Mouse (Mus musculus) G1E-ER4 (cell line): ENCODE measurements around the gene Rhoq. TPM values are rescaled to one million over a fixed set of nuclear protein-coding genes. Genes with fewer than 3 reads are reported as not detected.

ENCODE experiments used
- GATA1 ChIP-seq: IDR thresholded peaks from one replicate; pipeline ENCODE4 v1.8.0; 2012; ENCODE audit warnings: low read length, inconsistent platforms
- polyA plus RNA-seq: library from polyadenylated mRNA; stranded (reverse); fragments of >175 nt; gene quantifications from 2 replicates; pipeline ENCODE4 v1.2.3, GENCODE M21; 2012

Rhoq gene
- polyA plus RNA-seq, 1 experiment = not detected

GRCm38 (mm10) chr17:86971860-86972259 is 9.0 kb downstream of the Rhoq start:
- TF ChIP-seq GATA1 = no peak

DNA sequence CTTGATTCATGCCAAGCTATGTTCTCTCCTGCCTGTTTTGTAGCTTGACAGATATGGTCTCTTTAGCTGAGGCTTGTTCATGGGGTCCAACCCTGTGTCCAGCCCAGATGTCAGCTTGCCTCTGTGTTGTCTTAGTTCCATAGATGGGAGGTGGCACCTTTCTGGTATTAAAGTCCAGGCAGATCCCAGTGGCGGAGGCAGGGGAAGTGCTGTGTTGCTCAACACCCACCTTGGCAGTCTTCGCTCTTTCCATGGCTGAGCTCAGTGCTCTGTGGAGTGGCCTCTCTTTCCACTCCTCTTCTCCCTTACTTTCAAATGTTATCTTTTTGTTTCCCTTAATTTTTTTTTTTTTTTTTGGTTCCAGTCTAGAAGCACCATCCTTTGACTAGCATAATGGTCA is 10.2 kb downstream of the Rhoq start:
- TF ChIP-seq GATA1 = no peak

GRCm38 (mm10) chr17:86976387-86976786 is 13.5 kb downstream of the Rhoq start:
- no peak for TF ChIP-seq GATA1

DNA sequence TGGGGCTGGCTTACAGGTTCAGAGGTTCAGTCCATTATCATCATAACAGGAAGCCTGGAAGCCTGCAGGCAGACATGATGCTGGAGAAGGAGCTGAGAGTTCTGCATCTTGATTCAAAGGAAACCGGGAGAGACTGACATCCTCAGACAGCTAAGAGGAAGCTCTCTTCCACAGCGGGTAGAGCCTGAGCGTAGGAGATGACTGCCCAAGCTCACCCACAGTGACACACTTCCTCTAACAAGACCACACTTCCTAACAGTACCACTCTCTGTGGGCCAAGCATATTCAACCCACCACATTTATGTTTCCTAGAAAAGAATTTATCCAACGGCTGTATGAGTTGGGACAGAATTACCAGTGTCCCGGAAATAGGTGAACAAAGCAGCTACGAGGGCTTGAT is 15.6 kb downstream of the Rhoq start:
- TF ChIP-seq GATA1 = no peak

DNA sequence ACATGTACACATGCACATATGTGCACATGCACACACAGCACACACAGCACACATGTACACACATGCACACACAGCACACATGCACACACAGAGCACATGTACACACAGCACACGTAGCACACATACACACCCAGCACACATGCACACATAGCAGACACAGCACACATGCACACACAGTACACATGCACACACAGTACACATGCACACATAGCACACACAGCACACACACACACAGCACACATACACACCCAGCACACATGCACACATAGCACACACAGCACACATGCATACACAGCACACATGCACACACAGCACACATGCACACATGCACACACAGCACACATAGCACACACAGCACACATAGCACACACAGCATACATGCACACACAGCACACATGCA is 18.3 kb downstream of the Rhoq start:
- no peak for TF ChIP-seq GATA1

DNA sequence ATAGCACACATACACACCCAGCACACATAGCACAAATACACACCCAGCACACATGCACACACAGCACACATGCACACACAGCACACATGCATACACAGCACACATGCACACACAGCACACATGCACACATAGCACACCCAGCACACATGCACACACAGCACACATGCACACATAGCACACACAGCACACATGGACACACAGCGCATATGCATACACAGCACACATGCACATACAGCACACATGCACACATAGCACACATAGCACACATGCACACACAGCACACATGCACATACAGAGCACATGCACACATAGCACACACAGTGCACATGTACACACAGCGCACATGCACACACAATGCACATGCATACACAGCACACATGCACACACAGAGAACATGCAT is 18.8 kb downstream of the Rhoq start:
- TF ChIP-seq GATA1 = no peak

DNA sequence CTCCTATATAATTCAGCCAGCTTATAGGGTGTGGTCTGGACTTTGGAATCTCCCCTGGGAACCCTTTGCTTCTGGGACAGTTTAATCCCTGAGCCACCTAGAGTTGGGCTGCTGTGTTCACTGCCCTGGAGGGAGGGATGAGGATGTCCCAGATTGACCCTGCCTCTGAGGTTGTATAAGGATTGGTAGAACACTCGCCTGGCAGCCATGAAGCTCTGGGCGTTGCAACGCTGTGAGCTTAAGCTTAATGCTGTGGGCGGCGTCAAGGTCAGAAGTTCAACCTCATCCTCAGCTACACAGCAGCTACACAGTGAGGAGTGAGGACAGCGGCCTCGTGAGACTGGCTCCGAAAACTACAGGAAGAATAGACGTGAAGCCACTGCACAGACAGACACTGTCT is 19.6 kb downstream of the Rhoq start:
- TF ChIP-seq GATA1 = no peak

- TF ChIP-seq GATA1 = no peak
Observed at GRCm38 (mm10) chr17:86986449-86987138, 23.7 kb downstream of the Rhoq start.

GRCm38 (mm10) chr17:86988161-86988560 is 25.3 kb downstream of the Rhoq start:
- no peak for TF ChIP-seq GATA1

GRCm38 (mm10) chr17:86988601-86989184 is 25.8 kb downstream of the Rhoq start:
- no peak for TF ChIP-seq GATA1

GRCm38 (mm10) chr17:86991306-86991705 is 28.4 kb downstream of the Rhoq start:
- no peak for TF ChIP-seq GATA1

DNA sequence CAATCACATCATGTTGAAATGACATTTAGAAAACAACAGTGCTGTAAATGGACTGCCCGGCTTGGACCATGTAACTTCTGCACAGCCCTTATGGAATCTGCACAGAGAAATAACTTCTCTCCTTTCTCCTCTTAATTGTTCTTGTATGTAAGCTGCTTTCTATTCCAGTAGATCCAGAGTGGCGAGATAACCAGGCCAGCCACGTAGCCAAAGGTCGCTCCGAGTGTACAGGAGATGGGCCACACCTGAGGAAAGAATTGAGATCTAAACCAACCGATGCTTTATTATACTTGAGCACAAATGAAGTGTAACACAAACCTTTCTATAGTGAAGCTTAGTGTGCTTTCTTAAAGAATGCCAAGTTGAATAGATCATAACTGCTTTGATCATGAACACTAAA is 34.4 kb downstream of the Rhoq start:
- no peak for TF ChIP-seq GATA1

DNA sequence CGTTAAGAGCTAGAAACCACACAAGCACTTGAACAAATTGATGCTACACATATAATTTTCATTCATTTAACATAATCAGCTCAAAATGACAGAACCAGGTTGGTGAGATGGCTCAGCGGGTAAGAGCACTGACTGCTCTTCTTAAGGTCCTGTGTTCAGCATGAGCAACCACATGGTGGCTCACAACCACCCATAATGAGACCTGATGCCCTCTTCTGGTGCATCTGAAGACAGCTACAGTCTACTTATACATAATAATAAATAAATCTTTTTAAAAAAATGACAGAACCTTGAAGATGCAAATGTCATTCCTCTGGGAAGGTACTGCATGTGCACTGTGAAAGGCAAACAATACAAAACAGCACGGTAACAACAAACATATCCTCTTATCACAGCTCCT is 46.1 kb downstream of the Rhoq start:
- no peak for TF ChIP-seq GATA1

DNA sequence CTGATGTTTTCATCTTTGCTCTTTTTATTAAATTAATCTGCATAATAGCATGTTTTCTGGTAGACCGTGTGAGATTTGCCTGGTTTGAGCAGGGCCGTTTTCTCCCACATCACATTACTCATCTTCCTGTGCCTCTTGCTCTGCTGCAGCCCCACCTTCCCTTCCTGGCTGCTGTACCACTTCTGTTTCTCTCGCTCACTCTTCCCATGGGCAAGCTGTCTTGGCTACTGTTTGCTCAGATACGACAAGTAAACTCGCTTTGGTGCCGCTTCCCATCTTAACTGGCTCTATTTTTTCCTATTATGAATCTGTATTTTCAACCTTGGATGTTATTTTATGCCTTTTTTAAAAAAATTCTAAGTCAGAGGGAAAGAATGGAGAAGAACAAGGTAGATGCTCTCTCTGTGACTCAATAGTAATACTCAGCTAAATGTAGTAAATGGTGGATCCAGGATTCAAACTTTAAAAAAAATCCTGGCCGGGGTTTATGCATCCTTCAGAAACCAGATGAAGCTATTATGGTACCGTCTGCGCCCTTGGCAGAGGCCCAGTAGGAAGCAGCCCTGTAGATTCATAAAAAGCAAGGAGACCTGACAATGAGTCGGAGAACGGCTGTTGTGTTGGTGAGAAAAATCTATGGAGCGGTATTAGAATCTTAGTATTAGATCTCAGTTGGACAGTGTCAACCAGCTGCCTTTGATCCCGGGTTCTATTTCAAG is 48.6 kb downstream of the Rhoq start:
- no peak for TF ChIP-seq GATA1

DNA sequence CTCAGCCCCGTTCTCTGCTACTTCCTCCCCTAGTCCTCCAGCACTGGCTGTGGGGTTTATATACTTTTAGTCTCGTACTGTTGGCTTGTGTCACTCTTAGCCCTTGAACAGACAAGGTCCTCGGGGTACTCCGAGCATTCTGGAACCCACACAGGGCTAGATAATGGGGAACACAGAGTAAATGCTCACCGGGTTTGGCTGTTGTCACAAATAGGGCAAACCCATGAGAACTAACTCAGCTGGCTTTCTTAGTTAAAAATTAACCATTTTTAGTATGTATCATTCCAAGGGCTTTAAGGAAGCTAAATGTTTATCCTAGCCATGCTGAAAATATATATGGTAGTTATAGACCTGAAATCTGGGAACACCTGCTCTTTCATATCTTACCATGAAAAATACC is 56.8 kb downstream of the Rhoq start:
- no peak for TF ChIP-seq GATA1

GRCm38 (mm10) chr17:87024491-87025242 is 61.8 kb downstream of the Rhoq start:
- no peak for TF ChIP-seq GATA1

GRCm38 (mm10) chr17:87025269-87025949 is 62.5 kb downstream of the Rhoq start, which contains the start of the genes Pigf and Cript:
TSS of gene Pigf (minus strand) at chr17:87025406.
TSS of gene Cript (plus strand) at chr17:87025550.
- TF ChIP-seq GATA1 = no peak
